Mouse (Mus musculus) intestine, embryonic 14.5 days (tissue): Measurements from ENCODE around the gene Hivep2. TPM values are rescaled to one million over a fixed set of nuclear protein-coding genes. Genes with fewer than 3 reads are reported as not detected.
A peak's percentile ranks its signal among the peaks of the same experiment; 100 is the strongest.

Experiments
- ATAC-seq: fragments of 200-750 bp; cut with Nextera tagmentation; replicated peaks from 2 replicates; pipeline ENCODE4 v1.8.0; 2017; ENCODE audit warnings: low read depth, moderate number of reproducible peaks, moderate TSS enrichment, moderate library complexity; ENCODE audit not compliant: low FRiP score, low TSS enrichment
- DNase-seq: peaks from one replicate; pipeline ENCODE4 v3.0.0-alpha.2; 2018; ENCODE audit warnings: low spot score
- H3K27ac ChIP-seq: fragments of 300-500 bp; sonication (generic); 2 replicates; pipeline ENCODE4 v1.5.1; 2014; ENCODE audit warnings: low read depth, mild to moderate bottlenecking, control low read depth
- H3K27me3 ChIP-seq: fragments of 300-500 bp; sonication (generic); replicated peaks from 2 replicates; pipeline ENCODE4 v1.6.1; 2014; ENCODE audit warnings: low read length, control low read depth; ENCODE audit not compliant: control insufficient read depth, insufficient read depth
- H3K36me3 ChIP-seq: fragments of 300-500 bp; sonication (generic); 2 replicates; pipeline ENCODE4 v1.6.1; 2014; ENCODE audit warnings: low read length, control low read depth; ENCODE audit not compliant: control insufficient read depth, insufficient read depth
- H3K4me1 ChIP-seq: fragments of 300-500 bp; sonication (generic); replicated peaks from 2 replicates; pipeline ENCODE4 v1.6.1; 2014; ENCODE audit warnings: low read length, control low read depth, mixed read lengths; ENCODE audit not compliant: control insufficient read depth, insufficient read depth
- H3K4me2 ChIP-seq: fragments of 300-500 bp; sonication (generic); 2 replicates; pipeline ENCODE4 v1.6.1; 2014; ENCODE audit warnings: low read length
- H3K4me3 ChIP-seq: fragments of 300-500 bp; sonication (generic); 2 replicates; pipeline ENCODE4 v1.5.1; 2014; ENCODE audit warnings: low read depth, low read length, control low read depth, mixed read lengths
- H3K9ac ChIP-seq: fragments of 300-500 bp; sonication (generic); 2 replicates; pipeline ENCODE4 v1.6.1; 2014; ENCODE audit warnings: mild to moderate bottlenecking, low read length
- H3K9me3 ChIP-seq: fragments of 300-500 bp; sonication (generic); 2 replicates; pipeline ENCODE4 v1.6.1; 2016; ENCODE audit warnings: low read length, control low read depth; ENCODE audit not compliant: control insufficient read depth
- WGBS: fragments of 180-500 bp; shearing (Covaris S2); extraction: QIAGEN DNeasy Blood & Tissue Kit; methylation state at CpG from one replicate; pipeline ENCODE4 v1.1.7; 2014; 5-methylcytosine and 5-hydroxymethylcytosine counted together
- polyA plus RNA-seq: library from polyadenylated mRNA; unstranded; fragments of >200 nt; fragmentation: Nextera tagmentation; extraction: Ambion mirVana; gene quantifications from 2 replicates; pipeline ENCODE4 v1.2.1, GENCODE M21; 2014

The Hivep2 gene
- polyA plus RNA-seq, 1 experiment from 2014 or later = 7.1 TPM

DNA sequence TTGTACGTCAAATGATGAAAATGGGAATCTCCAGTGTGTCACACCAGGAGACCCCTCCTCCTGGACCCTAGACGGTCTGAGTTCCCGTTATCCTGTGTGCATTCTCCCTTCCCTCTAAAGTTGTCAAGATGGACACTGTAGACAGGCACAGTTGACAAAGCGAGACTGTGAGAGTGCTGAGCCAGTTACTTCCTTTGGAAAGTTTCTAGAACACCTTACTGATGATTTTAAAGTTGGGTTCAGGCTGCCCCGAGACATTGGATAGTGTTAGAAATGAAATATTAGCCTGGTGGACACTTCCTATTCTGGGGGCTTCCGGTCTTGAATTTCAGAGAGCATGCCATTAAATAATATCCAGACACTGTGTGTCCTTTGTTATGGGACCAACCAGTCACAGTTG lies 83.8 kb downstream of the Hivep2 start:
- WGBS = 83% methylated on average over 6 of the region's 6 CpGs
- no peak overlapping the region for H3K9ac ChIP-seq
- ATAC-seq = no peak

GRCm38 (mm10) chr10:14050586-14050985 lies 84.7 kb downstream of the Hivep2 start:
- no peak overlapping the region for H3K4me3 ChIP-seq
- H3K4me1 ChIP-seq = peaks cover 30% of the 10 kb centered on the region
- 89% methylated on average over 8 of the region's 8 CpGs for WGBS

More for the DNA sequence above, 83.8 kb downstream of the Hivep2 start:
- no peak overlapping the region for H3K27ac ChIP-seq
- H3K36me3 ChIP-seq = no peaks in the 10 kb centered on the region
- H3K4me1 ChIP-seq = peaks cover 26% of the 10 kb centered on the region
- H3K27me3 ChIP-seq = no peaks in the 10 kb centered on the region
- H3K9me3 ChIP-seq = no peaks in the 10 kb centered on the region
- DNase-seq = no peak
- no peak overlapping the region for H3K4me2 ChIP-seq
- H3K4me3 ChIP-seq = no peak overlapping the region

DNA sequence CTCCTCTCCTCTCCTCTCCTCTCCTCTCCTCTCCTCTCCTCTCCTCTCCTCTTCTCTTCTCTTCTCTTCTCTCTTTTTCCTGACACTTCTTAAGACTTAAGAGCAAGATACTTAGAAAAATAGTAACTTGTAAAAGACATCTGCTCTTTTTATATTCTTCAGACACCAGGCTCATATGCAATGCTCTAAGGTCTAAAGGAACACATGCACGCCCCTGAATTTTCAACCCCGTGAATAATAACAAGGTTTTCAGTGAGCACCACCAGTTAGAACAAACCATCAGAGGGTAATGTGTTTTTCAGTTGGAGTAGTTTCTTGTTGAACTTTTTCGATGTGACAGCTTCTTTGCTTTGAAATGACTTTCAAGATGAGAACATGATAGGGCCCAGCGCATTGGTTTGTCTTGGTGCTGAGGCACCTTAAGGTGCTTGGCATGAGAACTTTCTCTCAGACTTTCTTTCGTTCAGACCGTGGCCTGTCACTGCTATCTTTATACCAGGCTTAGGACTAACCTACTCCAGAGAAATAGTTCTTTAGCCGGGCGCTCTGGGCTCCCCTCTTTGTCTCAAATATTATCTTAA lies 86.3 kb downstream of the Hivep2 start:
- Histone ChIP-seq H3K4me1 (peaks cover 44% of the 10 kb centered on the region), H3K9me3 (no peaks in the 10 kb centered on the region), H3K4me3 (no peak overlapping the region), H3K9ac (no peak overlapping the region), H3K27me3 (no peaks in the 10 kb centered on the region), H3K36me3 (no peaks in the 10 kb centered on the region), H3K4me2 (no peak overlapping the region), H3K27ac (no peak overlapping the region)
- DNase-seq = no peak
- no peak for ATAC-seq
- 91% methylated on average over 8 of the region's 8 CpGs for WGBS

More at GRCm38 (mm10) chr10:14050586-14050985, 84.7 kb downstream of the Hivep2 start:
- ATAC-seq (no peak), DNase-seq (no peak)
- Histone ChIP-seq H3K27ac (no peak overlapping the region), H3K36me3 (no peaks in the 10 kb centered on the region), H3K27me3 (no peaks in the 10 kb centered on the region), H3K4me2 (no peak overlapping the region), H3K9ac (no peak overlapping the region), H3K9me3 (no peaks in the 10 kb centered on the region)

DNA sequence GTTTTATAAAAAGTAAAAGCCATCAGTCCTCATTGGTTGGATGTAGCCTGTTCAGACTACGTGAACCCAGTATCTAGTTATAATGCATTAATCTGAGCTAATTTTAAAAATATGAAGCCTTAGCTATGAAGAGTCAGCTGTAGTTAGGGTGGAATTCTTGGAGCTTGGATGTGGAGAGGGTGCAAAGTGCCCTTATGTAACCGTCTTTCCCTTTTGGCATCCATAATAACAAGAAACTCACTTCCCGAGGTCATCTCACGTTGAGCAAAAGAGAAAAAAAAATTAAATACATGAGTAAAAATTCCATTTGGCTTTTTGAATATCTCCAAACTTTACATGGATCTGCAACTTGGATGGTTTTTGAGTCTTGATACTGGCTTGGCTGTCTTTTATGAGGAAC lies 89.0 kb downstream of the Hivep2 start:
- DNase-seq (no peak), ATAC-seq (no peak)
- H3K36me3 ChIP-seq = no peaks in the 10 kb centered on the region
- no peaks in the 10 kb centered on the region for H3K27me3 ChIP-seq
- no peak overlapping the region for H3K4me3 ChIP-seq
- H3K4me1 ChIP-seq = peaks cover 27% of the 10 kb centered on the region
- no peak overlapping the region for H3K27ac ChIP-seq
- WGBS = 81% methylated on average over 4 of the region's 4 CpGs
- H3K9ac ChIP-seq = no peak overlapping the region
- no peak overlapping the region for H3K4me2 ChIP-seq
- H3K9me3 ChIP-seq = no peaks in the 10 kb centered on the region

- Histone ChIP-seq H3K36me3 (no peaks in the 10 kb centered on the region), H3K27me3 (no peaks in the 10 kb centered on the region), H3K9me3 (no peaks in the 10 kb centered on the region), H3K4me3 (no peak overlapping the region), H3K9ac (no peak overlapping the region), H3K27ac (peak overlapping the region; percentile 54; the same call in 1 of the 2 replicates), H3K4me2 (no peak overlapping the region), H3K4me1 (peaks cover 27% of the 10 kb centered on the region)
- DNase-seq = peak; percentile 47
- ATAC-seq = peak; percentile 52; the same call in 1 of the 2 replicates
- WGBS = 17% methylated on average over 9 of the region's 9 CpGs
Observed at GRCm38 (mm10) chr10:14055533-14055981, 89.7 kb downstream of the Hivep2 start.

GRCm38 (mm10) chr10:14056057-14056456 lies 90.2 kb downstream of the Hivep2 start:
- no peak for DNase-seq
- WGBS = 63% methylated on average over 4 of the region's 4 CpGs
- Histone ChIP-seq H3K4me3 (no peak overlapping the region), H3K9ac (no peak overlapping the region), H3K27me3 (no peaks in the 10 kb centered on the region), H3K9me3 (no peaks in the 10 kb centered on the region), H3K36me3 (no peaks in the 10 kb centered on the region), H3K27ac (peak overlapping the region; percentile 38; the same call in 1 of the 2 replicates), H3K4me1 (peaks cover 27% of the 10 kb centered on the region), H3K4me2 (no peak overlapping the region)
- 0 out of 2 replicates have a peak, but pooled peaks have one; percentile 3 for ATAC-seq

DNA sequence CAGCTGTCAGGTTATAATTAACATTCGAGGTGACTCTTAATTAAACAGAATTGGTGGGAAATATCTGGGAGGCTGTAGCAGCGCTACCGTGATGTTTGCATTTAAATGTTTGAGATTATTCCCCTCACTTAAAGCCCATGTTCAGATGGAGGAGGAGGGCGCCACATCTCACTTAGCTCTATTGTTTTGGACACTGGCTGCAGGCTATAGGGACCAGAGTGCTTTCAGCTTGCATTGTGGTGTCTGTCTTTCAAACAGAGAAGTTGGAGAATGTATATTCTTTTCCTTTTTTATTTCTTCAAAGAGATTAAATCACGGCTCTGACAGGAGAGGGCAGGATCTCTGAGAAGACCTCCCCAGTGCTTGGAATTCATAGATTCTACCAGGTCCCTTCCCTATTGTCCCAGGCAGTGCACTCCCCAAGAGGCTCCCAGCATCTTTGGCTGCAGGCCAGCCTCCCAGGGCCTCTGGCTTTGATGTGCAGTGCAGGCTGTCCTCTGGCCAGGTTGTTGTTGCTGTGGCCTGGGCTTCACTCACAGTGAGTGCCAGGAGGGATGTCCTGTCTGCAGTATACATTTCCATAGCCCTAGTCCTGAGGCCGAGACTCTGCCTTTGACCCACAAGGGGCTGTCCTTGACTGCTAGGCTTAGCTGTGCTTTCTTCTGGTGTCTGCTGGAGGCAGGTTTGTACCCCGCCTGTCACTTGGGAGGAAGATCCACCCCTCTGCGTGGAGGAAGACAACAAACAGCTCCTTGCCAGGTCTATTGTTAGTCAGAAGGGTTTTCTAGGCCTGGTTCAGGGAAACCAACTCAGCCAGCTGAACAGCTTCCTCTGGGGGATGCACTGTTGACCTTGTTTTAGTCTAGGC lies 90.9 kb downstream of the Hivep2 start:
- H3K4me1 ChIP-seq = peaks cover 27% of the 10 kb centered on the region
- no peaks in the 10 kb centered on the region for H3K27me3 ChIP-seq
- H3K9ac ChIP-seq = no peak overlapping the region
- peak overlapping the region; percentile 38; the same call in 1 of the 2 replicates for H3K27ac ChIP-seq
- H3K36me3 ChIP-seq = no peaks in the 10 kb centered on the region
- WGBS = 38% methylated on average over 8 of the region's 8 CpGs
- ATAC-seq = peak; percentile 40; the same call in 1 of the 2 replicates
- DNase-seq = no peak
- no peaks in the 10 kb centered on the region for H3K9me3 ChIP-seq
- no peak overlapping the region for H3K4me3 ChIP-seq
- H3K4me2 ChIP-seq = no peak overlapping the region

- Histone ChIP-seq H3K27me3 (no peaks in the 10 kb centered on the region), H3K4me3 (no peak overlapping the region), H3K4me1 (peaks cover 26% of the 10 kb centered on the region), H3K4me2 (no peak overlapping the region), H3K9me3 (no peaks in the 10 kb centered on the region), H3K36me3 (no peaks in the 10 kb centered on the region), H3K27ac (no peak overlapping the region), H3K9ac (no peak overlapping the region)
- WGBS = 90% methylated on average over 11 of the region's 11 CpGs
- DNase-seq (no peak), ATAC-seq (no peak)
Observed at GRCm38 (mm10) chr10:14057841-14058605, 92.1 kb downstream of the Hivep2 start.
